Mouse (Mus musculus) gastrocnemius, adult 2 months (tissue): Measurements from ENCODE around the gene Esrrg. TPM values are rescaled to one million over a fixed set of nuclear protein-coding genes. Genes with fewer than 3 reads are reported as not detected.

ENCODE experiments used
- DNase-seq: peaks from one replicate; pipeline ENCODE4 v3.0.0; 2022
- H3K27ac ChIP-seq: fragments of 200-600 bp; 2 replicates; pipeline ENCODE4 v1.8.1; 2022; ENCODE audit warnings: mild to moderate bottlenecking
- H3K4me3 ChIP-seq: fragments of 200-600 bp; 2 replicates; pipeline ENCODE4 v1.8.1; 2022; ENCODE audit warnings: mild to moderate bottlenecking, moderate library complexity
- CTCF ChIP-seq: fragments of 200-600 bp; IDR thresholded peaks from 2 replicates; pipeline ENCODE4 v1.8.1; 2022; ENCODE audit warnings: antibody characterized with exemption, mild to moderate bottlenecking, moderate library complexity
- intact Hi-C: fragments of 180-260 bp; cut with DNase I; formaldehyde crosslinking; loops from one replicate; pipeline ENCODE4 v1.15.1; 2025
- total RNA-seq, 2 experiments: library from RNA; stranded (reverse); gene quantifications; 2 replicates each; pipeline ENCODE4 v1.2.3; 2021

Gene Esrrg
- total RNA-seq, 2 experiments from 2014 or later: 21.1 to 39.1 TPM

GRCm38 (mm10) chr1:187836876-187837275 is 228.3 kb downstream of the Esrrg start:
- TF ChIP-seq CTCF: no peak
- DNase-seq: peak; percentile 53
- peak overlapping the region; percentile 43 for H3K4me3 ChIP-seq
- intact Hi-C loops: loop anchor here (10.0 kb wide), 1 partner anchor 172 kb away; no protein-coding TSS in a partner anchor
- H3K27ac ChIP-seq: peak overlapping the region; percentile 81

GRCm38 (mm10) chr1:187841629-187842028 is 233.0 kb downstream of the Esrrg start:
- TF ChIP-seq CTCF: no peak
- DNase-seq: no peak
- Histone ChIP-seq H3K27ac (no peak overlapping the region), H3K4me3 (no peak overlapping the region)
- intact Hi-C loops: no loop called here

- no peak overlapping the region for H3K4me3 ChIP-seq
- H3K27ac ChIP-seq: no peak overlapping the region
- no peak for DNase-seq
- intact Hi-C loops: no loop called here
- no peak for TF ChIP-seq CTCF
Observed at GRCm38 (mm10) chr1:187842702-187843101, 234.1 kb downstream of the Esrrg start.

- no peak for DNase-seq
- no peak for TF ChIP-seq CTCF
- H3K4me3 ChIP-seq: no peak overlapping the region
- no peak overlapping the region for H3K27ac ChIP-seq
- intact Hi-C loops: no loop called here
Observed at GRCm38 (mm10) chr1:187854148-187854547, 245.6 kb downstream of the Esrrg start.

GRCm38 (mm10) chr1:187862339-187862738 is 253.7 kb downstream of the Esrrg start:
- no peak for TF ChIP-seq CTCF
- H3K27ac ChIP-seq: no peak overlapping the region
- intact Hi-C loops: no loop called here
- no peak overlapping the region for H3K4me3 ChIP-seq
- DNase-seq: no peak

GRCm38 (mm10) chr1:187868427-187868826 is 259.8 kb downstream of the Esrrg start:
- no peak for DNase-seq
- H3K27ac ChIP-seq: no peak overlapping the region
- H3K4me3 ChIP-seq: no peak overlapping the region
- no peak for TF ChIP-seq CTCF
- intact Hi-C loops: no loop called here

GRCm38 (mm10) chr1:187872208-187872607 is 263.6 kb downstream of the Esrrg start:
- no peak for TF ChIP-seq CTCF
- Histone ChIP-seq H3K27ac (no peak overlapping the region), H3K4me3 (no peak overlapping the region)
- intact Hi-C loops: no loop called here
- no peak for DNase-seq

GRCm38 (mm10) chr1:187872744-187873143 is 264.2 kb downstream of the Esrrg start:
- no peak for DNase-seq
- intact Hi-C loops: no loop called here
- no peak for TF ChIP-seq CTCF
- H3K27ac ChIP-seq: no peak overlapping the region
- H3K4me3 ChIP-seq: no peak overlapping the region

- intact Hi-C loops: no loop called here
- Histone ChIP-seq H3K4me3 (no peak overlapping the region), H3K27ac (no peak overlapping the region)
- TF ChIP-seq CTCF: no peak
- DNase-seq: no peak
Observed at GRCm38 (mm10) chr1:187873770-187874169, 265.2 kb downstream of the Esrrg start.

GRCm38 (mm10) chr1:187887270-187887669 is 278.7 kb downstream of the Esrrg start:
- TF ChIP-seq CTCF: no peak
- no peak for DNase-seq
- intact Hi-C loops: no loop called here
- no peak overlapping the region for H3K27ac ChIP-seq
- no peak overlapping the region for H3K4me3 ChIP-seq

- DNase-seq: no peak
- TF ChIP-seq CTCF: no peak
- Histone ChIP-seq H3K4me3 (no peak overlapping the region), H3K27ac (no peak overlapping the region)
- intact Hi-C loops: no loop called here
Observed at GRCm38 (mm10) chr1:187888142-187888541, 279.6 kb downstream of the Esrrg start.

GRCm38 (mm10) chr1:187889096-187889495 is 280.5 kb downstream of the Esrrg start:
- intact Hi-C loops: no loop called here
- no peak for DNase-seq
- TF ChIP-seq CTCF: no peak

GRCm38 (mm10) chr1:187891262-187891661 is 282.7 kb downstream of the Esrrg start:
- Histone ChIP-seq H3K27ac (no peak overlapping the region), H3K4me3 (no peak overlapping the region)
- no peak for DNase-seq
- intact Hi-C loops: no loop called here
- no peak for TF ChIP-seq CTCF

More at GRCm38 (mm10) chr1:187889096-187889495, 280.5 kb downstream of the Esrrg start:
- H3K27ac ChIP-seq: no peak overlapping the region
- no peak overlapping the region for H3K4me3 ChIP-seq

- H3K27ac ChIP-seq: no peak overlapping the region
- DNase-seq: no peak
- TF ChIP-seq CTCF: no peak
- H3K4me3 ChIP-seq: no peak overlapping the region
- intact Hi-C loops: no loop called here
Observed at GRCm38 (mm10) chr1:187895459-187895858, 286.9 kb downstream of the Esrrg start.
